Mouse (Mus musculus): ENCODE results near the gene Hist1h2ak. TPM values are rescaled to one million over a fixed set of nuclear protein-coding genes. Genes with fewer than 3 reads are reported as not detected.
A peak's percentile ranks its signal among the peaks of the same experiment; 100 is the strongest.
"Not testable (repeated sequence)": the region's sequence is repeated elsewhere in the genome, so short reads cannot be mapped to it uniquely, and the experiment has no call there.

Gene Hist1h2ak
- total RNA-seq (2021), result 10 to 100 TPM; 59.3 to 67.5 TPM

DNA sequence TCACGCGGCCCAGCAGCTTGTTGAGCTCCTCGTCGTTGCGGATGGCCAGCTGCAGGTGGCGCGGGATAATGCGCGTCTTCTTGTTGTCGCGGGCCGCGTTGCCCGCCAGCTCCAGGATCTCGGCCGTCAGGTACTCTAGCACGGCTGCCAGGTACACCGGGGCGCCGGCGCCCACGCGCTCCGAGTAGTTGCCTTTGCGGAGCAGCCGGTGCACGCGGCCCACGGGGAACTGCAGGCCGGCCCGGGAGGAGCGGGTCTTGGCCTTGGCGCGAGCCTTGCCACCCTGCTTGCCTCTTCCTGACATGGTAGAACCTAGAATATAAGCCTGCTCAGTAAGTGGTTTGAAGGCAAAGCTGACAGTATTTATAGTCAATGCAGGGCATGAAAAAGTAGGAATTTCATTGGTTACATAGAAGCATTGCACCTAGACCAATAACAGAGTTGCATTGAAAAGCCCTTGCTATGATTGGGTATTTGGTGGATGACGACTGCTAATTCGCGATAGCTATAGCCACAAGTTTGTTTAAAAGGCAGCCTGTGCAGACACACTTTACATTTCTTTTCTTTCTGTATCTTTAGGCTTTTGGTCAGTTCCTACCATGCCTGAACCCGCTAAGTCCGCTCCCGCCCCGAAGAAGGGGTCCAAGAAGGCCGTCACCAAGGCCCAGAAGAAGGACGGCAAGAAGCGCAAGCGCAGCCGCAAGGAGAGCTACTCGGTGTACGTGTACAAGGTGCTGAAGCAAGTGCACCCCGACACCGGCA, at the start of gene Hist1h2ak, which contains the start of gene Hist1h2bn:
Hist1h2ak (minus strand) TSS at position 304 of the 762 bp plus-strand sequence.
Hist1h2bn (plus strand) TSS at position 600 of the 762 bp plus-strand sequence.
- intact Hi-C loops (cut with DNase I), result not testable (repeated sequence)

GRCm38 (mm10) chr13:21803058-21803457, 49.4 kb upstream of the Hist1h2ak start:
- DNase-seq; intact Hi-C loops (cut with DNase I): not testable (repeated sequence)

More for the DNA sequence above, at the start of gene Hist1h2ak, which contains the start of gene Hist1h2bn:
- DNase-seq, result peak; percentile 45

- DNase-seq; intact Hi-C loops (cut with DNase I): not testable (repeated sequence)
Observed at GRCm38 (mm10) chr13:21797163-21797562, 43.5 kb upstream of the Hist1h2ak start.

- DNase-seq, result no peak
- intact Hi-C loops (cut with DNase I), result no loop called here
Observed at GRCm38 (mm10) chr13:21795584-21795983, 42.0 kb upstream of the Hist1h2ak start.

DNA sequence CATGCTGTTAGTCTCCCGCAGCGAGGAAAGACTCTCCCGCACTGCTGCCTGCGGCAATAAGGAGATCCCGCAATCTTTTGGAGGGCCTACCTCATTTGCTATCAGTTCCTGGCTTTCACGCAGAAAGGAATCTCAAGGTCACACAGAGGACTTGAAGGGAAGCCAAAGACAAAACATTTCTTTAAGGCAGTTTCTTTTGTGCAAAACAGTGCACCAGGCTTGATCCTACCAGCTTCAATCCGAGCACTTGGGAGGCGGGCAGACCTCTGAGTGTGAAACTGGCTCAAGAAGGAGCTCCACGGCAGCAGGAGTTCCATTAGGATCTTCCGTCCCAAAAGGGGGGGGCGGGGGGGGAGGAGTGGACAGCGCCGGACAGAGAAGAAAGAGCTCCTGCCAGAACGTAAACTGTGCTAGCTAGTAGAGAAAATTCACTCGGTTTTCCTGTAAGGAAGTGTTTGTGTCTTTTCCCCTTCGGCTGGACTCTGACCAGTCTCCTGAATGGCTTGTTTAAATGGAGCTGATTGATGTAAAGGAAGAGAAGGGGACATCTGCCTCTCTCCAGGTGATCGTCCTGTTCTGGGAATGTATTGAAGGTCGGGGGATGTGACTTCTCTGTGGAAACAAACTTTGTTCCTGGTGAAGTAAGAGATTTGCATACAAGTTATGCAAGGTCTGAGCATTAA, 37.1 kb upstream of the Hist1h2ak start:
- peak; percentile 19 for DNase-seq
- intact Hi-C loops (cut with DNase I), result no loop called here

GRCm38 (mm10) chr13:21789925-21790324, 36.3 kb upstream of the Hist1h2ak start:
- intact Hi-C loops (cut with DNase I), result no loop called here
- DNase-seq, result no peak

- DNase-seq, result no peak
Observed at GRCm38 (mm10) chr13:21787760-21788593, 34.4 kb upstream of the Hist1h2ak start.

DNA sequence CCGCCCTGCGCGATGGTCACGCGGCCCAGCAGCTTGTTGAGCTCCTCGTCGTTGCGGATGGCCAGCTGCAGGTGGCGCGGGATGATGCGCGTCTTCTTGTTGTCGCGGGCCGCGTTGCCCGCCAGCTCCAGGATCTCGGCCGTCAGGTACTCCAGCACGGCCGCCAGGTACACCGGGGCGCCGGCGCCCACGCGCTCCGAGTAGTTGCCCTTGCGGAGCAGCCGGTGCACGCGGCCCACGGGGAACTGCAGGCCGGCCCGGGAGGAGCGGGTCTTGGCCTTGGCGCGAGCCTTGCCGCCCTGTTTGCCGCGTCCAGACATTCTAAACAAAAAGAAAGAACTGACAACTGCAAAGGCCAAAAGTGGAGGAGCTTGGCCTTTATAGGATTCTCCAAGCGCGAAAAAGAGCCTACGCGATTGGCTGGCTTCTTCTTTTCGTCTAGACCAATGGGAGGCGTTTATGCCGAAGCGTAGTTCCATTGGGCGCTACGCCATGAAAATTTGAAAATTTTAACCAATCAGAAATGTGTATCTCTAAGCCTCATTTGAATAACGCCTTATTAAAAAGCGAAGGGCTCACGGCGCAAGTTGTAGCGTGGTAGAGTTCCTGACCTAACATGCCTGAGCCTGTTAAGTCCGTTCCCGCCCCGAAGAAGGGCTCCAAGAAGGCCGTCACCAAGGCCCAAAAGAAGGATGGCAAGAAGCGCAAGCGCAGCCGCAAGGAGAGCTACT, 33.4 kb upstream of the Hist1h2ak start, which contains the start of the genes Hist1h2an and Hist1h2bp:
Hist1h2an (minus strand) TSS at position 320 of the 731 bp plus-strand sequence.
Hist1h2bp (plus strand) TSS at position 563 of the 731 bp plus-strand sequence.
- peak; percentile 81 for DNase-seq
- intact Hi-C loops (cut with DNase I), result not testable (repeated sequence)

More at GRCm38 (mm10) chr13:21787760-21788593, 34.4 kb upstream of the Hist1h2ak start:
- intact Hi-C loops (cut with DNase I), result no loop called here

DNA sequence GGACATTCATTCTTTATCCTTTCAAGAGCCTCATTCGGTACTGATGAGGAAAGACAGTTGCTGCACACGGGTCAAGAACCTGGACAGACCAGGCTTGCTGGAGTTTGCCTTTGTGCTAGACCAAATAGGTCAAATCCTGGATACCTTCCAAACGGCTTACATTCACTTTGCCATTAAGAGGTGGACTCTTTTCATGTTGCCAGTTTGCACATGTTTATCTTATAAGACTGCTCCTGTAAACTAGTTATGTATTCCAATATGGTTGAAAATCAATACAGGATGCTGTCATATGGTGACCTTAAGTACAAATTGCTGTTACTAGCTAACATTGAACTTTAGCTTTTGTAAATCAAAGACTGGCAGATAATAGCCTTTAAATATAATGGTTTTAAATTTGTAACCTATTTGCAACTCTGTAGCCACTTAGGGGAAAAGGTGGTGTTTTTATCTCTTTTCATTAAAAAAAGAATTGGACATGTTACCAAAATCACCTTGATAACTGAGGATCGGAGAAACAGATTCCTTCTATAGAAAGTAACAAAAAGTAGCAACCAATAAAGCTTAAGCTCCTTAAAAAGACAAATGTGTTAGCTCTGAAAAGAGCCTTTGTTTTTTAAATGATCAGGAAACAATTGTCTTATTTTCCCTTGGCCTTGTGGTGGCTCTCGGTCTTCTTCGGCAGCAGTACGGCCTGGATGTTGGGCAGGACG, 32.7 kb upstream of the Hist1h2ak start:
- DNase-seq, result no peak
- intact Hi-C loops (cut with DNase I), result no loop called here

GRCm38 (mm10) chr13:21784311-21784710, 30.7 kb upstream of the Hist1h2ak start:
- no peak for DNase-seq
- intact Hi-C loops (cut with DNase I), result no loop called here

GRCm38 (mm10) chr13:21783734-21784161, 30.1 kb upstream of the Hist1h2ak start:
- intact Hi-C loops (cut with DNase I), result no loop called here
- peak; percentile 35 for DNase-seq

DNA sequence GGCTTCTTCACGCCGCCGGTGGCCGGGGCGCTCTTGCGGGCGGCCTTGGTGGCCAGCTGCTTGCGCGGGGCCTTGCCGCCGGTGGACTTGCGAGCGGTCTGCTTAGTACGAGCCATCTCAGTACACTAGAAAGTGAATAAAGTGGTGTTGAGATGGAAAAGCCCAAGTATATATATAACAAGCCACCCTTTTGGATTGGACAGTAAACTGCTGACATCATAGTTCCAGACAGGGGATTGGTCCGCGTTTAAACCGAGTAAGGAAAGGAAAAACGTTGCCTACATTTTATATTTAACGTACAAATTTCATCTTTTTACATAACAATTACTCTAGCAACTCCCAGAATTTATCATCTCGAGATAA, 29.6 kb upstream of the Hist1h2ak start, which contains the start of gene Hist1h3i:
Hist1h3i (minus strand) TSS at position 116 of the 363 bp plus-strand sequence.
- peak; percentile 27 for DNase-seq
- intact Hi-C loops (cut with DNase I), result no loop called here

GRCm38 (mm10) chr13:21782361-21783254, 29.0 kb upstream of the Hist1h2ak start:
- DNase-seq; intact Hi-C loops (cut with DNase I): not testable (repeated sequence)

GRCm38 (mm10) chr13:21781639-21782038, 28.0 kb upstream of the Hist1h2ak start:
- no peak for DNase-seq
- intact Hi-C loops (cut with DNase I), result no loop called here

DNA sequence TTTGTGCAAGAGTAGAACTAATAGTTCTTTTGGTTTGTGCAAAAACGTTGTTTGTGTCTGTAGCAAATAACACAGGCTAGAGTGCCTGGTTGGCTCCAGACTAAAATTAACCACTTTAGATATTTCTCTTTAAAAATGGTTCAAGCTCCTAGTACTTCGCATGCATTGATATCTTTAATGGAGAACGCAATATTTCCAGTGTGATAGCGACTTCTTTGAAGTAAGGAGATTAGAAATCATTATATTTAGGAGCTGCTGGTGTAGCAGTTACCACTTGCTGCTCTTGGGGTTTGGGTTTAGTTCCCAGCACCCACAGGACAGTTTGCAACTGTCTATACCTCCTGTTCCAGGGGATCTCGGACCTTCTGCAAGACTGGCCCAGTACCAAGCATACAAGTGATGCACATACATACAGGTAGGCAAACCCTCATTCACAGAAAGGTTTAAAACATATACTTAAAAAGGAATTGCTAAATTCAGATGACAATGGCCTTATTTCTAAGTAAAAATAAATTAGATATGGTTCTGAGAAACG, 27.5 kb upstream of the Hist1h2ak start:
- intact Hi-C loops (cut with DNase I), result no loop called here

DNA sequence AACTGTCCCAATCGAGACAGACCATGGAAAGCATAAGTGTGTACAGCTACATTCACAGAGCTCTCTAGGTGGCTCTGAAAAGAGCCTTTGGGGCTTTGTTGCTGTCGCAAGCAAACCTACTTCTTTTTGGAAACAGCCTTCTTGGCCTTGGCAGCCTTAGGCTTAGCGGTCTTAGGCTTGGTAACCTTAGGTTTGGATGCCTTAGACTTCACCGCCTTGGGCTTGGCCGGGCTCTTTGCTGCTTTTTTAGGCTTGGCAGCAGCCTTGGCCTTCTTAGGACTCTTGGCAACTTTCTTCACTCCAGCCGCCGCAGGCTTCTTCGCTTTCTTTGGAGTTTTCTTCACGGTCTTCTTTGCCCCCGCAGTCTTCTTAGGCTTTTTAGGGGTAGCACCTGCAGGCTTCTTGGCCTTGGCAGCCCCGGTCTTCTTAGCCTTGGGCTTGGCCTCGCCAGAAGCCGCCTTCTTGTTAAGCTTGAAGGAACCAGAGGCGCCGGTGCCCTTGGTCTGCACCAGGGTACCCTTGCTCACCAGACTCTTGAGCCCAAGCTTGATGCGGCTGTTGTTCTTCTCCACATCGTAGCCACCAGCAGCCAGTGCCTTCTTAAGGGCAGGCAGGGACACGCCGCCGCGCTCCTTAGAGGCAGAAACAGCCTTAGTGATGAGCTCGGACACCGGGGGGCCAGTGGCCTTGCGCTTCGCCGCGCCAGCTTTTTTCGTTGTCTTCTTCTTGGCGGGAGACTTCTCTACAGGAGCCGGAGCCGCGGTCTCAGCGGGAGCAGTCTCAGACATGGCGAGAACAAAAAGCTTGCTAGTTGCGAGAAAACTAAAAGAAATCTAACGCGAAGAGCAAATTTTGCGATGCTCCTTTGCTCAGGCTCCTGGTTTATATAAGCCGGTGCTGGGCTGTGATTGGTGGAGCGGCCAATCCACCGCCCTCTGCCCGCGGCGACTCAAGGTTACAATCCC, 26.4 kb upstream of the Hist1h2ak start, which contains the start of gene Hist1h1b:
Hist1h1b (minus strand) TSS at position 859 of the 965 bp plus-strand sequence.
- intact Hi-C loops (cut with DNase I), result no loop called here
- peak; percentile 65 for DNase-seq

More for the DNA sequence above, 27.5 kb upstream of the Hist1h2ak start:
- no peak for DNase-seq

All from left cerebral cortex, postnatal 4 days (tissue).